Mouse (Mus musculus) kidney, postnatal 10 days (tissue): ENCODE measurements around the gene Lactb.

Experiments
- DNase-seq: peaks from one replicate; pipeline ENCODE4 v3.0.0; 2021; ENCODE audit warnings: mixed read lengths

The Lactb gene

DNA sequence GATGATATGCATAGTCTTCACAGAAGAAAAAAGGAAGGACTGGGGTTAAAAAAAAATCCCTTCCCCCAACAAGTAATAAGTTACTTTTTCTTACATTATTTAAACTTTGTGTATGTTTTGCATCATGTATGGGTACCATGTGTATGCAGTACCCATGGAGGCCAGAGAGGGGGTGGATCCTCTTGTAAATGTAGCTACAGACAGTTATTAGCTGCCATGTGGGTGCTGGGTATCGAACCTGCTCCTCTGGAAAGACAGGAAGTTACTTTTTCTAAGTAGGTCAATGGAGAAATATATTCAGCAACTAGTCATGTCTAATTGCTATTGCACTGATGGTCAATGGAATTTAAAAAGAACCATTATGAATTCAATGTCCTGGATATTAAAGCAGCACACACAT, 3.2 kb upstream of the Lactb start:
- no peak for DNase-seq

- DNase-seq, result peak; percentile 49
These were observed 2.7 kb upstream of the Lactb start for GRCm38 (mm10) chr9:66977982-66978381.

GRCm38 (mm10) chr9:66977121-66977520, 1.8 kb upstream of the Lactb start:
- no peak for DNase-seq

DNA sequence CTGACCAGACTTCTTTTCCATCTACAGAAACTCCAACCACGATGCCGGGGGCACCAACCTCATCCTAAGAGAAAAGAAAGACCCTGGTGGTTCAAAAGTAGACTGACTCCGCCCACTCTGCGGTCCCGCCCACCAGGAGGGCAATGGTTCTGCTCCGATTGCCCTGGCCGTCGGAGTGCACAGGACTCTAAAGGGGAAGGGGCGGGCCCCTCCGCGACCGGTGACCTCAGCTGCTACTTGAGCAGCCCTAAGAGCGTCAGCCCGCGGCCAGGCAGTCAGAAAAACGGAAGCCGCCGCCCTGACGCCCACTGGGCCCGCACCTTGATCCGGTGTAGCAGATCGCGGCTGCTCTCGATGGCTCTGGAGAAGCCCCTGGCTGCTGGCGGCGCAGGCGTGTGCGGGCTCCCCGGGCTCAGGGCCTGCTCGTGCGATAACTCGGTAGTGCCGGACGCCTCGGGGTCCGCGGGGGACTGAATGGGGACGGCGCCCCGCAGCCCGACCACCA, 511 bp downstream of the Lactb start:
- DNase-seq, result peak; percentile 91

GRCm38 (mm10) chr9:66971116-66971515, 4.2 kb downstream of the Lactb start:
- no peak for DNase-seq

DNA sequence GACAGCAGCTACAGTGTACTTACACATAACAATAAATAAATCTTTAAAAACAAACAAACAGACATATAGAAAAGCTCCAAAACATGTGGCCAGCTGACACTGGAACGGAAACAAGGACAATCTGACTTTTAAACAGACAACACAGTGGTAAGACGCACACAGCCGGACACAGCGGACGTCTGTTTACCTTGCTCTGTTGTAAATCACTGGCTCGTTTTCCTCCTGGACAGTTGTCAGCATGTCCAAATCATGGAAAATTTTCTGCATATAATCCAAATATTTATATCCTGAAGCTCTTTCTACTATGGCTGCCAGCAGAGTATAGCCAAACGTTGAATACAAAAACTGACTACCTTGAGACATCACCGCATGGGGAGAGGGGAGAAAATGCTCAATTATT, 7.8 kb downstream of the Lactb start:
- DNase-seq, result no peak

DNA sequence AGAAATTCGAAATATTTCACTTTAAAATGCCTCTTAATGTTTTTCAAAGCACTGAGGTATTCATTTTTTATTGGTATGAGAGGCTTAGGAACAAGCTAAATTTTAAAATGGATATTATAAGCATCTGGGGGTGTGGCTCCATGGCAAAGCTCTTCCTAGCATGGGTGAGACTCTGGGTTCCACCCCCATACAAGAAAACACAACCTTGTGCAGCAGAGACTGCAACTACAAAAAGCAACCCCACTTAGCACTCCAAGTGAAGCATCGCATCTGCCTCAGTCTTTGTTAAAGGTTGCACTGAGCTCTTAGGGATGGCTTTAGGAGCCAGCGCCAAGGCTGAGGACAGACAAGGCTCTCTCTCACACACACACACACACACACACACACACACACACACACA, 13.8 kb downstream of the Lactb start:
- no peak for DNase-seq

GRCm38 (mm10) chr9:66957451-66957850, 17.8 kb downstream of the Lactb start:
- no peak for DNase-seq

DNA sequence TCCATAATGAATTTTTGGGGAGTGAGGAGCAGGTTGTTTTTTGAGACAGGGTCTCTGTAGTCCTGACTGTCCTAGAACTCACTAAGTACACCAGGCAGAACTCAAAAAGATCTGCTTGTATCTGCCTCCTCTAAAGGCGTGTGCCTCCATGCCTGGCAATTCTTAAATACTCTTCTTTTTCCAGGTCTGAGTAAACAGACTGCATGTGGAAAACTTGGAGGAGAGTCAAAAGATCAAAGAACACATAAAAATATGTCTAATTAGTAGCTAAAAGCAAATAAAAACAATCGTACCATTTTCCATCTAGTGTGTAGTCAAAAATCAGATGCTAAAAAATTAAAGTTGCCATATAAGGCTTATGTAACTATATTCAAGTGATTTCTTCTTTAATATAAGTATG, 22.4 kb downstream of the Lactb start:
- DNase-seq, result no peak

GRCm38 (mm10) chr9:66952321-66952720, 23.0 kb downstream of the Lactb start:
- DNase-seq, result no peak

DNA sequence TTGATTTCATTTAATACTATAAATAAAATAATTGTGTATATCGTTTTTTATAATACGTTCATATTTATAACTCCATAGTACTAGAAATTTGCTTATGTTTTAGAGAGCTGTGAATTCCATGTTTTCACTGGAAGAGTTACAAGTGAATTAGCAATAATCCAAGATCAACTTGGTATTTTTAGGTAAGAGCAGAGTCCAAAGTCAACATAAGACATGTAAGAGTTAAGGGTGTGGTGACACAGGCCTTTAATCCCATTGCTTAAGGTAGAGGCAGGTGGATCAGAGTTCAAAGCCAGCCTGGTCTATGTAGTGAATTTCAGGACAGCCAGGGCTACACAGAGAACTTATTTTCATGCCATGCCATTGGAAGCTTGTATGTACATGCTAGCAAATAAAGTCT, 26.7 kb downstream of the Lactb start:
- no peak for DNase-seq

DNA sequence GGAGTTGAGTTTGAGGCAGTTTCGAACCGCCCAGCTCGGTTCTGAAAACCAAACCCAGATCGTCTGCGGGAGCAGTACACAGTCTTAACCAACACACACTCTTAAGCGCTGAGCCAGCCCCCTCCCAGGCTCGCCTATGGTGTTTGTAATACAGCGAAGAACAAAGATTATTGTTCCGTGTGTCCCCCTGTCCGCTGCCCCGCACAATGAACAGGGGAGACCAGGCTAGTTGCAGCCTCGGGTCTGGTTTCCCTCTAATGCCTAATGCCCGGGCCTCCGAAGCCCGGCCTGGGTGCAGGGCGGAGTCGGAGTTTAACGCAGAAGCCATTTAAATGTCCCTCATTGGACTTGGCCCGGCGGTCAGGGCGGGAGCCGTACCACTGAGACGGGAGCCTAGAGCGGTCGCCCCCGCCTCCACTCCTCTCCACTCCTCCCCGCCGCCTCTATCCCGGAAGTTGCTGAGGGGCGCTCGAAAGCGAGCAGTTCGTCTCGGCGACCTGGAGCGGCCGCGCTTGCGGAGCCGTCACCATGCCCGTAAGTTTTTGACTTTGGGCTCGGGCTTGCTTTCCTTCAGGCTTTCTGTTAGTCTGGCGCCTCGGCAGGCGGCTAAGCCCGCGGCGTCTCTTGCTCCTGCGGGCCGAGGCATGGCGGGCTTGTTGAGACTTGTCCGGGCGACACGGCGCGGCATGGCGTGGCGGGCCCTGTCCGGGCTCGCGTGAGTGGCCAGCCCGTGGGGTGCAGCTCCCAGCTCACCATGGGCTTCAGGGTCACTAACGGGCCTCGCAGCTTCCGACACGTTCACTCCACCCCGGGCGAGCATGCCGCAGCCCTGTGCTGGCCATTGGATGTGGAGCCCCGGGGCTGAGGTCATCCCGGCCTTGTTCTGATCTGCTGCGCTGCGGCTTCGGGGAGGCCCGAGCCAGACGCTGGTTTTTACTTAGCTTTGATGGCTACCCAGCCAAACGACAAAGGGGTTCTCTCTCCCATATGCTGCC, 29.3 kb downstream of the Lactb start, which contains the start of gene Rps27l:
Rps27l (plus strand) TSS at position 440 of the 995 bp plus-strand sequence.
- peak; percentile 97 for DNase-seq

DNA sequence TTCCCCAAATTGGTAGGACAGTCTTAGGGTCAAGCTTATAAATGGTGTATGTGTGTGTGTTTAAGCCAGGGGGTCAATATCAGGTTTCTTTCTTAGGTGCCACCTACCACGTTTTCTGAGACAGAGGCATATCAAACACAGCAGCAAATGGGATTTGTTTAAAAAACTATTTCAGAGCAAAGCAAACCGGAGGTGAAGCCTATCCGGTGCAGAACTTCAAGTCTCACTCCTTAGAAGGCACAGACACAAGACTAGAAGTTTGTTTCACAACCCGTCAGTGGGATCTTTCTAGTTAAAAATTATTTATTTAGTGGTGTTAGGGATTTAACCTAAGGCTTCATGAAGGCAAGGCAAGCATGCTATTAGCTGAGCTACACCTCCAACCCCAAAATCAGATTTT, 30.1 kb downstream of the Lactb start:
- DNase-seq, result no peak

DNA sequence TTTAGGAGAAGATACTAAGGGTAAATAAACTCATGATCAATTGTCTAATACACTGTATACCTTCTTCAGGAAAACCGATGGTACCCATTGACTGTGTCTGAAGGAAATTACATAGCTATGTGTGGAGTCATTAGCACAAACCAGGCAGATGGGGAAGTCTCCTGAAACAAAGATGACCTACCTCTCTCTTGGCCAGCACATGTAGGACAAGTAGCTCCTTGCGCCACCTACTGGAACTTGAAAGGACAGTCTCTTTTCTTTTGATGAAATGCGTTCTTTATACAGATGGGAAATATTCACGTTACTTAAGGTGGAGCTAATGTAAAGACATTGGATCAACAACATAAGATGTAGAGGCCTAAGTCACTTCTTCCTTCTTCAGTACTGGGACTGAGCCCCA, 36.4 kb downstream of the Lactb start:
- DNase-seq, result peak; percentile 59

DNA sequence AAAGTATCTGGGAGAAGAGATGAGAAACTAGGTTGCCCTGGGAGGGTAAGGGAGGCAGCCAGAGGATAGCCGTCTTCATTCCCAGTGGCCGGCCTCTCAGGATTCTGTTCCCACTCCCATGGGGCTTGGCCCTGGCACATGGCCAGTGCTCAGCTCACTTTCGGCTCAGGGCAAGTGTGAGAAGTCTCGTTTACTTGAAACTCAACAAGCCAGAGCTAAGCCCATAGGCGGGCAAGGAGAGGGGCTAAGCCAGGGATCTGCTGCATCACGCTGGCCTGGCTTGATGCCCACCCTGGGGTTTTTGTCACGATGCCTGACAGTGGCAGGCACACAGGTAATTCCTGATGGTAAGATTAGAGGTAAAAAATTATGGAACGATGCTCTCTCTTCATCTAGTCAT, 37.8 kb downstream of the Lactb start:
- DNase-seq, result peak; percentile 71

- no peak for DNase-seq
These were observed 41.1 kb downstream of the Lactb start for GRCm38 (mm10) chr9:66933869-66934808.

DNA sequence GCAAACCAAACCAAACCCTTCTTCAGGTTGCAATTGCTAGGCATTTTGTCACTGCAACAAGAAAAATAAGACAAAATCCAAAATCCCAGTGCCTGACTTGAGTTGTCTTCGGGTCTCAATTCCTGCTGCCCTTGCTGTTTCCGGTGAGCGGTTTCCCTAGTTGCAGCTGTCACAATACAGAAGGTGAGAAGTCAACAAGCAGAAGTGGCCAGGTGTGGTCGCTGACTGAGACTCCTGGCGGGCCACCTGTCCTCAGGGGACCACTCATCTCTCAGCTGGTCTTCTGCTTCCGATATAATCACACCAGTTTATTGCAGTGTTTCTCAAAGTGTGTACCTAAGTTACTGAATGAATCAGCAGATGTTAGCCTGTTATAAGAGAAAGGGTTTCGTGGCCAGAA, 44.9 kb downstream of the Lactb start:
- DNase-seq, result no peak

DNA sequence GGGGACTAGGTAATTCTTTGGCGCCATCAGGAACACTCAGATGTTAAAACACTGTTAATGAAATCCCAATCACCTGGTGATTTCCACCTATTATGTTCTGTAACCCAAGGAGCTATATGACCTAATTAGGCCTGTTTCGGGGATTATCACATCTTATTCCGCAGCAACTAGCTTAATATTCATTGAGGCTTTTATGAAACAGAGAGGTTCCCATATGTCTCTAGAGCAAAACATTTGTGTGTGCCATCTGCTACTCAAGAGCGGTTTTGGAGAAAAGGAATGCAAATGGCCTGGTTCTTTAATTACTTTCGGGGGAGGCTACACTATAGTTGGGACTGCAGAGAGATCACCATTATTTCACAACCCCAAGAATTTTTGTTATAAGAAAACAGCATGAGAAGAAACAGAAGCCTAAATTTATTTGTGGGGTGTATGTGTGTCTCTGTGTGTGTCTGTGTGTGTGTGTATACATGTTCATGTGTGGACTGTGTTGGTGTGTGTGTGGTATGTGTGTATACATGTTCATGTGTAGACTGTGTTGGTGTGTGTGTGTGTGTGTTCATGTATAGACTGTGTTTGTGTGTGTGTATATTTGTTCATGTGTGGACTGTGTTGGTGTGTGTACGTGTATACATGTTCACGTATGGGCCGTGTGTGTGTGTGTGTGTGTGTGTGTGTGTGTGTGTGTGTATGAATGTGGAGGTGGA, 47.4 kb downstream of the Lactb start:
- DNase-seq, result no peak

DNA sequence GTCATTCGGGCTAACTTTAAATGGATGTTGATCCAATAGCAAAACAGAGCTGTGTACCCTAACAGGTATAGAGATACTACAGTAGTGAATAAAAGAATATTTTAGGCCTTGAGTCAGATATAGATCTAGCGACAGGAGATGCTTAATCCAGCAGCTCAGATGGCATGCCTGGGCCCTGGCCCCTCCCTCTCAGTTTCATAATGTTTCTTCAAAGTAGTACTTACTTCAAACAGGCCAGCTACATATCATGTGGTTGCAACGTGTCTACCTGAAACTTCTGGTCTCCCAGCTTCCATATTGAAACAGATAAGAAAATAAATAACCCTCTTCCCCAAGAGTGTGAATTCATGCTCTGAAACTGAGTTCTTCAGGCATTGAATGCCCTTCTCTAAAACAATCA, 49.4 kb downstream of the Lactb start:
- no peak for DNase-seq

GRCm38 (mm10) chr9:66922076-66922475, 53.2 kb downstream of the Lactb start:
- DNase-seq, result no peak

DNA sequence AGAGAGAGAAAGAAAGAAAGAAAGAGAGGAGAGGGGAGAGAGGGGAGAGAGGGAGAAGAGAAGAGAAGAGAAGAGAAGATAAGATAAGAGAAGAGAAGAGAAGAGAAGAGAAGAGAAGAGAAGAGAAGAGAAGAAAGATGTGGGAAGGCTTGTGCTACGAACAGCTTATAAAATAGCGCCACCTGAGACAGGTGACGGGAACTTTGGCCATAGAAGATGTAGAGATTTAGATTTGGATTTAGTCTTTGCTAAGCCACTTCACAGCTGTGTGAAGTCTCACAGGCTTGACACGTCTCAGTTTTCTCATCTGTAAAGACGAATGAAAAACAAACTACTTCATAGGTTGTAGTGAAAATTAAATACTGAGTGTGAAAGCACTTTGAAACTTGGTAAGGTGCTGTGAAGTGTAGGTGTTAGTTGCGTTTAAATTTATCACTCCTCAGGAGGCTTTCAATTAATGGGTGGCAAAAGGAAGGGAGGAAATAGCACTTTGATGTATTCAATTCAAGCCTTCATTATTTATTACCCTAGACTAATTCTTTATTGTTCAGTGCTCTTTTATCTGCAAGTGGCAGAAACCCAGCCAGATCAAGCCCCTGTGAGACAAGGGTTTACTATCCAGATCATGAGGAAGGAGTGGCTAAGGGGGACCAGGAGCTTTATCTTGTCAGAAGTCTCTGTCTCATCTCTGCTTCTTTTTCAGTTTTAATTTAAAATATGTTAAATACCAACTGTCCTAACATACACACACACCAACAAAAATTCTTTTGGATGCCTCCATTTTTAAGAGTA, 54.6 kb downstream of the Lactb start:
- no peak for DNase-seq

- peak; percentile 47 for DNase-seq
These were observed 55.3 kb downstream of the Lactb start for GRCm38 (mm10) chr9:66919981-66920380.
